10 mouse cellular contexts compared by ENCODE assay signal in the genomic region with DNA sequence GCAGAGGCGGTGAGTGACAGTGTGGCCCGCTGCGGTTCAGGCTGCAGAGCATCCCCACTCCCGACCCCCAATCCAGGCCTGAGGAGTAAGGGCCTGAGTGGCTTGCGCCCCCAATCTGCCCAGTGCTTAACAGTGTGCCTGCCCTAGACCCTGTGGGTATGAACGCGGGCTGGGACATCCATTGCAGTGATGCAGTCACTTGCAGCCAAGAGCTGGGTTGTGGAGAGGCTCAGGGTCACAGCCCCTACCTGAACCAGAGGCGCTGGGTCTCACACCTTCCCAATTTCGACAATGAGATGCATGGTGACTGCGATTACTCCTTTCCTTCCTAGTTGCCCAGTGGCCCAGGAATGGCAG. TPM values are rescaled to one million over a fixed set of nuclear protein-coding genes. Genes with fewer than 3 reads are reported as not detected.
DNase-seq lines count a peak whose midpoint lies in the region; ATAC-seq and TF ChIP-seq lines count a peak whose summit lies in the region.
"Had no signal": no experiment of that assay in that cellular context is flagged by ENCODE, and none has a peak within 500 bp of the region (broad histone marks: within the 10 kb centered on the region; RNA-seq: fewer than 3 reads in every experiment).

No protein-coding gene starts in this region.

- peaks cover 3% of the 10 kb centered on the region; the same call in 1 of the 2 replicates for H3K4me1 ChIP-seq in heart, embryonic 12.5 days (replicated peaks)
- no peaks in the 10 kb centered on the region for H3K4me1 ChIP-seq in ES-Bruce4 (ENCODE audit: control insufficient read depth, insufficient read depth, low read length)
- H3K4me1 ChIP-seq in forebrain, embryonic 15.5 days: peaks cover 10% of the 10 kb centered on the region
- H3K4me1 ChIP-seq in liver, embryonic 13.5 days (replicated peaks): no peaks in the 10 kb centered on the region; the same call in 1 of the 2 replicates

- intact Hi-C loops in gastrocnemius, postnatal 36 days (cut with DNase I): no loop called here

- no peak for TF ChIP-seq CTCF in ES-Bruce4 (IDR thresholded peaks at IDR 0.05; ENCODE audit: low read depth, low read length)

- DNase-seq in heart, adult 11 months: no peak
- DNase-seq in liver, embryonic 13.5 days: no peak
- DNase-seq in right cerebral cortex, adult 18-20 months: no peak
- no peak for DNase-seq in gastrocnemius, postnatal 36 days
- DNase-seq in right cerebral cortex, adult 2 months (ENCODE audit: low spot score in 2 of 2): no peak
- DNase-seq: thymus, postnatal 36 days had no signal

- no peak for TF ChIP-seq POLR2A in ES-Bruce4 (IDR thresholded peaks at IDR 0.05; ENCODE audit: insufficient read depth, low read length)

- H3K9ac ChIP-seq in heart, embryonic 12.5 days: peak overlapping the region; percentile 68
- peak overlapping the region; percentile 46 for H3K9ac ChIP-seq in ES-Bruce4 (ENCODE audit: low read depth, poor library complexity, severe bottlenecking)
- peak overlapping the region; percentile 75 for H3K9ac ChIP-seq in forebrain, embryonic 15.5 days (replicated peaks)
- no peak overlapping the region for H3K9ac ChIP-seq in liver, embryonic 13.5 days

- peak overlapping the region; percentile 89 for H3K4me2 ChIP-seq in heart, embryonic 12.5 days
- H3K4me2 ChIP-seq in forebrain, embryonic 15.5 days (replicated peaks): peak overlapping the region; percentile 90
- peak overlapping the region; percentile 56 for H3K4me2 ChIP-seq in liver, embryonic 13.5 days

- peaks cover 41% of the 10 kb centered on the region for H3K27me3 ChIP-seq in heart, embryonic 12.5 days (replicated peaks)
- H3K27me3 ChIP-seq in ES-Bruce4 (ENCODE audit: control insufficient read depth, insufficient read depth, low read length, poor library complexity, severe bottlenecking): peaks cover 5% of the 10 kb centered on the region
- H3K27me3 ChIP-seq in forebrain, embryonic 15.5 days: 0 out of 2 replicates have a peak, but pooled peaks cover 3% of the 10 kb centered on the region
- H3K27me3 ChIP-seq in liver, embryonic 13.5 days: peaks cover 53% of the 10 kb centered on the region

- no peaks in the 10 kb centered on the region for H3K36me3 ChIP-seq in heart, embryonic 12.5 days
- no peaks in the 10 kb centered on the region for H3K36me3 ChIP-seq in ES-Bruce4 (ENCODE audit: control insufficient read depth, insufficient read depth, low read length, poor library complexity, severe bottlenecking)
- H3K36me3 ChIP-seq in forebrain, embryonic 15.5 days: no peaks in the 10 kb centered on the region
- H3K36me3 ChIP-seq in liver, embryonic 13.5 days: no peaks in the 10 kb centered on the region

- WGBS in heart, embryonic 12.5 days: 6% methylated on average over 10 of the region's 10 CpGs
- 4% methylated on average over 10 of the region's 10 CpGs for WGBS in forebrain, embryonic 15.5 days
- WGBS in liver, embryonic 13.5 days (ENCODE audit: insufficient replicate concordance): 6% methylated on average over 10 of the region's 10 CpGs

- TF ChIP-seq EP300 in ES-Bruce4 (IDR thresholded peaks at IDR 0.05; ENCODE audit: insufficient read depth, low read depth, low read length): no peak

- no peak for ATAC-seq in heart, embryonic 12.5 days (ENCODE audit: insufficient number of reproducible peaks, low FRiP score)
- ATAC-seq in forebrain, embryonic 15.5 days (replicated peaks): peak; percentile 77
- ATAC-seq in liver, embryonic 13.5 days (ENCODE audit: low read depth): no peak

- H3K27ac ChIP-seq in heart, embryonic 12.5 days (ENCODE audit: poor library complexity, severe bottlenecking): no peak overlapping the region
- H3K27ac ChIP-seq in ES-Bruce4 (ENCODE audit: insufficient read depth, low read length): no peak overlapping the region
- no peak overlapping the region for H3K27ac ChIP-seq in forebrain, embryonic 15.5 days (replicated peaks)
- H3K27ac ChIP-seq in liver, embryonic 13.5 days: no peak overlapping the region

- H3K4me3 ChIP-seq in heart, embryonic 12.5 days: peak overlapping the region; percentile 56
- H3K4me3 ChIP-seq in ES-Bruce4 (ENCODE audit: low read depth, low read length): peak overlapping the region; percentile 59
- peak overlapping the region; percentile 60 for H3K4me3 ChIP-seq in forebrain, embryonic 15.5 days
- H3K4me3 ChIP-seq in liver, embryonic 13.5 days (replicated peaks): peak overlapping the region; percentile 41

- no peaks in the 10 kb centered on the region for H3K9me3 ChIP-seq in heart, embryonic 12.5 days (replicated peaks)
- H3K9me3 ChIP-seq in ES-Bruce4 (replicated peaks; ENCODE audit: control insufficient read depth, insufficient read depth, low read length, poor library complexity, severe bottlenecking): no peaks in the 10 kb centered on the region
- no peaks in the 10 kb centered on the region for H3K9me3 ChIP-seq in forebrain, embryonic 15.5 days
- H3K9me3 ChIP-seq in liver, embryonic 13.5 days (replicated peaks): no peaks in the 10 kb centered on the region

RNA-seq across cellular contexts. Expression of a gene that starts 0.6 kb away (rescaled TPM):
- polyA plus RNA-seq in heart, embryonic 12.5 days (2016; fragmentation: Nextera tagmentation; extraction: Ambion mirVana): 0.51 and 0.96 TPM in 2 replicates
- not detected in 2 replicates for polyA plus RNA-seq in ES-Bruce4 (2011; ENCODE audit: insufficient read depth, insufficient read length, low read depth, missing spikeins)
- polyA plus RNA-seq in forebrain, embryonic 15.5 days (2015; fragmentation: Nextera tagmentation; extraction: Ambion mirVana): 5.8 and 6.8 TPM in 2 replicates
- not detected in 2 replicates for polyA plus RNA-seq in liver, embryonic 13.5 days (2015; fragmentation: Nextera tagmentation; extraction: Ambion mirVana)
- not detected for total RNA-seq in gastrocnemius, postnatal 36 days (2021)
- total RNA-seq: heart, adult 8-10 months had no signal

RNA-seq across cellular contexts. Expression of a gene that starts 5.9 kb away (rescaled TPM):
- 57.1 and 59.8 TPM in 2 replicates for polyA plus RNA-seq in heart, embryonic 12.5 days (2016; fragmentation: Nextera tagmentation; extraction: Ambion mirVana)
- 49.6 and 51.0 TPM in 2 replicates for polyA plus RNA-seq in ES-Bruce4 (2011; ENCODE audit: insufficient read depth, insufficient read length, low read depth, missing spikeins)
- polyA plus RNA-seq in forebrain, embryonic 15.5 days (2015; fragmentation: Nextera tagmentation; extraction: Ambion mirVana): 70.3 and 76.9 TPM in 2 replicates
- 45.0 and 53.3 TPM in 2 replicates for polyA plus RNA-seq in liver, embryonic 13.5 days (2015; fragmentation: Nextera tagmentation; extraction: Ambion mirVana)
- 10 to 100 TPM; 29.2 to 30.5 TPM for total RNA-seq in gastrocnemius, postnatal 36 days (2021)
